Mouse (Mus musculus): ENCODE results near the gene Pde3b. TPM values are rescaled to one million over a fixed set of nuclear protein-coding genes. Genes with fewer than 3 reads are reported as not detected.

Gene Pde3b
- total RNA-seq, 1 experiment = 5.9 TPM

DNA sequence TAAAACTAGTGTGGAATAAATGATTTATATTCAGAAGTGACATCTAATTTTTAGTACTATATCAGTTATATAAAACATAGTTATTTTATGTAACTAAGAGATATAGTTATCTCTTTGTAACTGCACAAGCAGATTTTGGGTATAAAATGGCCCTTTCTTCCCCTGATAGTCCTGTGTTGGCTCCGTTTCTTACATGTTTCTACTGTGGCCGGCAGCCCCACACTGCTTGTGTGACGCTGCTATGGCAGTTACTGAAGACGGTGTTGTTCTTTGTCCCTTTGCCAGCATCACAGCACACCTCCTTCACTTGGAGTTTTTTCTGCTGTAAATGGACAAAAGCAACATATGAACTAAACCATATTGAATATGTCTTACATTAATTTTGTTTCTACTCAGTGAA, 41.8 kb downstream of the Pde3b start:
- no peak for TF ChIP-seq ZC3H11A (IDR thresholded peaks at IDR 0.05; ENCODE audit: borderline replicate concordance, low read depth, low read length)
- H3K9me3 ChIP-seq (ENCODE audit: control insufficient read depth, insufficient read depth, low read depth, low read length) = no peaks in the 10 kb centered on the region
- no peak overlapping the region for H3K4me3 ChIP-seq (ENCODE audit: insufficient read depth in 1 of 2, low read depth in 1 of 2, low read length in 2 of 2, poor library complexity in 1 of 2, severe bottlenecking in 1 of 2)
- no peaks in the 10 kb centered on the region for H3K4me1 ChIP-seq (ENCODE audit: control insufficient read depth in 2 of 2, insufficient read depth in 2 of 2, low read length in 2 of 2, poor library complexity in 1 of 2)
- in situ Hi-C loops (cut with MboI; ENCODE audit: low sequenced_read_pairs in 2 of 2, unreplicated experiment in 2 of 2) = no loop called here
- H3K27ac ChIP-seq (ENCODE audit: insufficient read depth, low read depth, low read length, poor library complexity, severe bottlenecking) = no peak overlapping the region
- DNase-seq (ENCODE audit: low read depth, low spot score) = no peak
- H3K9ac ChIP-seq (ENCODE audit: insufficient read depth, low read depth, low read length, poor library complexity, severe bottlenecking) = no peak overlapping the region
- no peaks in the 10 kb centered on the region for H3K36me3 ChIP-seq (ENCODE audit: control insufficient read depth, insufficient read depth, low read length, poor library complexity, severe bottlenecking)

DNA sequence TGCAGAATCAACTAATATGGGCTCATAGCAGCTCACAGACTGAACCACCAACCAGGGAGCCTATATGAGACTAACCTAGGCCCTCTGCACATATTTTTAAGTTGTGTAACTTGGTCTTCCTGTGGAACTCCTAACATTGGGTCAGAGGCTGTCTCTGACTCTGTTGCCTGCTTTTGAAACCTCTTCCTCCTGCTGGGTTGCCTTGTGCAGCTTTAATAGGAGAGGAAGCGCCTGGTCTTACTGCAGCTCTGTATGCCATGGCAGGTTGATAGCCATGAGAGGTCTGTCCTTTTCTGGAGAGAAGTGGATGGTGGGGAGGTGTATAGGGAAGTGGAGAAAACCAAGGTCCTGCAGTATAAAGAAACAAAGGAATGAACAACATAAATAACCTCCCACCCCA, 44.8 kb downstream of the Pde3b start:
- in situ Hi-C loops (cut with MboI; ENCODE audit: low sequenced_read_pairs in 2 of 2, unreplicated experiment in 2 of 2) = no loop called here
- Histone ChIP-seq H3K9ac (ENCODE audit: insufficient read depth, low read depth, low read length, poor library complexity, severe bottlenecking) (no peak overlapping the region), H3K9me3 (ENCODE audit: control insufficient read depth, insufficient read depth, low read depth, low read length) (no peaks in the 10 kb centered on the region), H3K4me3 (ENCODE audit: insufficient read depth in 1 of 2, low read depth in 1 of 2, low read length in 2 of 2, poor library complexity in 1 of 2, severe bottlenecking in 1 of 2) (no peak overlapping the region), H3K27ac (ENCODE audit: insufficient read depth, low read depth, low read length, poor library complexity, severe bottlenecking) (no peak overlapping the region), H3K36me3 (ENCODE audit: control insufficient read depth, insufficient read depth, low read length, poor library complexity, severe bottlenecking) (no peaks in the 10 kb centered on the region), H3K4me1 (ENCODE audit: control insufficient read depth in 2 of 2, insufficient read depth in 2 of 2, low read length in 2 of 2, poor library complexity in 1 of 2) (no peaks in the 10 kb centered on the region)
- no peak for TF ChIP-seq MAFK (IDR thresholded peaks at IDR 0.05; ENCODE audit: insufficient read depth, low read depth, low read length)
- no peak for TF ChIP-seq ZC3H11A (IDR thresholded peaks at IDR 0.05; ENCODE audit: borderline replicate concordance, low read depth, low read length)
- no peak for TF ChIP-seq HCFC1 (IDR thresholded peaks at IDR 0.05; ENCODE audit: borderline replicate concordance, insufficient read depth, low read length)
- no peak for TF ChIP-seq ZNF384 (IDR thresholded peaks at IDR 0.05; ENCODE audit: low read depth, low read length)
- TF ChIP-seq CHD2 (IDR thresholded peaks at IDR 0.05; ENCODE audit: low read depth, low read length) = no peak
- DNase-seq (ENCODE audit: low read depth, low spot score) = no peak

DNA sequence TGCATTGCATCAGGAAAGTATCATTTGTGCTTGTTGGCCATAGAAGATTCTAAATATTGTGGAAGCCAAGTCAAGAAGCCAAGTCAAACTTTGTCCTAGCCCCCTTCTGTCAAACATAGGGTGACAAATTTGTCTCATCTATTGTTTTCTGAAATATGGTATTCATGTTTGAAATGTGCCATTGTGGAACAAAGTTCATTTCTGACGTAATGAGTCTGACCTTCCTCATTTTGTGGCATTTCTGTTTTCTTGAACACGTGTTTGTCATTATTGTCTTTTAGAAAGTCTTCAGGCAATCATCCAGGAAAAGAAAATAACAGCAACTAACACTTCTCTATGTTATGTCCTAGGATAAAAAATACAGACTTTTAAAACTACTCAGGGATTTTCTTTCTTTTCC, 46.6 kb downstream of the Pde3b start:
- H3K4me3 ChIP-seq (ENCODE audit: insufficient read depth in 1 of 2, low read depth in 1 of 2, low read length in 2 of 2, poor library complexity in 1 of 2, severe bottlenecking in 1 of 2) = no peak overlapping the region
- H3K9me3 ChIP-seq (ENCODE audit: control insufficient read depth, insufficient read depth, low read depth, low read length) = no peaks in the 10 kb centered on the region
- H3K27ac ChIP-seq (ENCODE audit: insufficient read depth, low read depth, low read length, poor library complexity, severe bottlenecking) = no peak overlapping the region
- H3K36me3 ChIP-seq (ENCODE audit: control insufficient read depth, insufficient read depth, low read length, poor library complexity, severe bottlenecking) = no peaks in the 10 kb centered on the region
- TF ChIP-seq ZNF384 (IDR thresholded peaks at IDR 0.05; ENCODE audit: low read depth, low read length) = no peak
- TF ChIP-seq MAFK (IDR thresholded peaks at IDR 0.05; ENCODE audit: insufficient read depth, low read depth, low read length) = no peak
- TF ChIP-seq HCFC1 (IDR thresholded peaks at IDR 0.05; ENCODE audit: borderline replicate concordance, insufficient read depth, low read length) = no peak
- no peak for TF ChIP-seq ZC3H11A (IDR thresholded peaks at IDR 0.05; ENCODE audit: borderline replicate concordance, low read depth, low read length)
- TF ChIP-seq CHD2 (IDR thresholded peaks at IDR 0.05; ENCODE audit: low read depth, low read length) = no peak
- DNase-seq (ENCODE audit: low read depth, low spot score) = no peak
- H3K9ac ChIP-seq (ENCODE audit: insufficient read depth, low read depth, low read length, poor library complexity, severe bottlenecking) = no peak overlapping the region
- in situ Hi-C loops (cut with MboI; ENCODE audit: low sequenced_read_pairs in 2 of 2, unreplicated experiment in 2 of 2) = no loop called here
- no peaks in the 10 kb centered on the region for H3K4me1 ChIP-seq (ENCODE audit: control insufficient read depth in 2 of 2, insufficient read depth in 2 of 2, low read length in 2 of 2, poor library complexity in 1 of 2)

DNA sequence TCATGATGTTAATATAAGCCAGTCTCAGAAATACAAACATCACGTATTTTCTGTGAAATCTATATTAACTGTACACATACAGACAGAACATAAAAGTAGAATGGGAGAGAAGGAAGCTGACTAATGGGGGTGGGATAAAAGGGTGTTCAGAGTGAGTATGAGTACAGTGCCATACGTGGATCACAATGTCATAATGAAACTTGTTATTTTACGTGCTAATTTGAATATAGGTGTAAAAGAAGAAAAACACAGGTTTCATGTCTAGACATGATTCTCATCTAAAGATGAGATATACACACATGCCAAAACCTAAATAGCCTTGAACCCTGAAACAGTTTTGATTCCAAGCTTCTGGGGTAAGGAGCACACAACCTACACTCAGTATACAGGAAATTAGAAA, 51.3 kb downstream of the Pde3b start:
- no peak for TF ChIP-seq ZNF384 (IDR thresholded peaks at IDR 0.05; ENCODE audit: low read depth, low read length)
- no peak for TF ChIP-seq MAFK (IDR thresholded peaks at IDR 0.05; ENCODE audit: insufficient read depth, low read depth, low read length)
- no peak for TF ChIP-seq ZC3H11A (IDR thresholded peaks at IDR 0.05; ENCODE audit: borderline replicate concordance, low read depth, low read length)
- no peak for TF ChIP-seq CHD2 (IDR thresholded peaks at IDR 0.05; ENCODE audit: low read depth, low read length)
- no peak for TF ChIP-seq HCFC1 (IDR thresholded peaks at IDR 0.05; ENCODE audit: borderline replicate concordance, insufficient read depth, low read length)
- Histone ChIP-seq H3K27ac (ENCODE audit: insufficient read depth, low read depth, low read length, poor library complexity, severe bottlenecking) (no peak overlapping the region), H3K9ac (ENCODE audit: insufficient read depth, low read depth, low read length, poor library complexity, severe bottlenecking) (no peak overlapping the region), H3K36me3 (ENCODE audit: control insufficient read depth, insufficient read depth, low read length, poor library complexity, severe bottlenecking) (no peaks in the 10 kb centered on the region), H3K4me1 (ENCODE audit: control insufficient read depth in 2 of 2, insufficient read depth in 2 of 2, low read length in 2 of 2, poor library complexity in 1 of 2) (no peaks in the 10 kb centered on the region), H3K4me3 (ENCODE audit: insufficient read depth in 1 of 2, low read depth in 1 of 2, low read length in 2 of 2, poor library complexity in 1 of 2, severe bottlenecking in 1 of 2) (no peak overlapping the region), H3K9me3 (ENCODE audit: control insufficient read depth, insufficient read depth, low read depth, low read length) (no peaks in the 10 kb centered on the region)
- in situ Hi-C loops (cut with MboI; ENCODE audit: low sequenced_read_pairs in 2 of 2, unreplicated experiment in 2 of 2) = no loop called here
- DNase-seq (ENCODE audit: low read depth, low spot score) = no peak

DNA sequence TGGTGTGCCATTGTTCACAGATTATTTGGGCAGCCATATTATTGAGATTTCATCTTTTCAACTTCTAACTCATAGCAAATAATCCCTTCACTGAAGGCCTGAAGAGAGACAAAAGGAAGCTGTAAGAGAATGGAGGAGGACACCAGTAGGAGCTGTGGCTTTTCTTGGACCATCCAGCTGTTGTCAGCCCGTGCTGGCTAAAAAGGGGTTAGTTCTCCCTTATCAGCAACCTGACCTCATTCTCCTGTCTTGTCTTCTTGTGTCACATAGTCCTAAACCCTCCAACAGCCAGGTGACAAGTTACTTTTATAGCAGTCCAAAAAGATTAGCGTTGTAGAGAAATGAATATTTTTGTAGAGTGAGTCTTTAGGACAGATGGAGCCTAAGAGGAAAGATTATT, 57.4 kb downstream of the Pde3b start:
- H3K27ac ChIP-seq (ENCODE audit: insufficient read depth, low read depth, low read length, poor library complexity, severe bottlenecking) = no peak overlapping the region
- in situ Hi-C loops (cut with MboI; ENCODE audit: low sequenced_read_pairs in 2 of 2, unreplicated experiment in 2 of 2) = no loop called here
- H3K9me3 ChIP-seq (ENCODE audit: control insufficient read depth, insufficient read depth, low read depth, low read length) = no peaks in the 10 kb centered on the region
- no peaks in the 10 kb centered on the region for H3K36me3 ChIP-seq (ENCODE audit: control insufficient read depth, insufficient read depth, low read length, poor library complexity, severe bottlenecking)
- TF ChIP-seq MAFK (IDR thresholded peaks at IDR 0.05; ENCODE audit: insufficient read depth, low read depth, low read length) = no peak
- H3K9ac ChIP-seq (ENCODE audit: insufficient read depth, low read depth, low read length, poor library complexity, severe bottlenecking) = no peak overlapping the region
- no peak overlapping the region for H3K4me3 ChIP-seq (ENCODE audit: insufficient read depth in 1 of 2, low read depth in 1 of 2, low read length in 2 of 2, poor library complexity in 1 of 2, severe bottlenecking in 1 of 2)
- no peaks in the 10 kb centered on the region for H3K4me1 ChIP-seq (ENCODE audit: control insufficient read depth in 2 of 2, insufficient read depth in 2 of 2, low read length in 2 of 2, poor library complexity in 1 of 2)
- DNase-seq (ENCODE audit: low read depth, low spot score) = no peak

Data from ES-E14 (cell line).